Mouse (Mus musculus) megakaryocyte, embryonic 14.5 days (primary cell): ENCODE data around the gene Auh. TPM values are rescaled to one million over a fixed set of nuclear protein-coding genes. Genes with fewer than 3 reads are reported as not detected.

Experiments used
- H3K27me3 ChIP-seq: replicated peaks from 2 replicates; pipeline ENCODE3; 2012; ENCODE audit warnings: inconsistent platforms
- H3K36me3 ChIP-seq: replicated peaks from 2 replicates; pipeline ENCODE3; 2012; ENCODE audit warnings: low read length, inconsistent platforms, mixed read lengths
- H3K4me1 ChIP-seq: 2 replicates; pipeline ENCODE4 v1.6.1; 2012; ENCODE audit warnings: inconsistent platforms
- H3K4me3 ChIP-seq: replicated peaks from 2 replicates; pipeline ENCODE3; 2012; ENCODE audit warnings: moderate library complexity, mild to moderate bottlenecking, inconsistent platforms
- H3K9me3 ChIP-seq: 2 replicates; pipeline ENCODE4 v1.6.1; 2012; ENCODE audit warnings: inconsistent platforms
- FLI1 ChIP-seq: IDR thresholded peaks from 2 replicates; pipeline ENCODE4 v1.6.1; 2012; ENCODE audit warnings: low read length, inconsistent platforms, mixed read lengths
- GATA1 ChIP-seq: IDR thresholded peaks from 3 replicates; pipeline ENCODE4 v1.6.1; 2012; ENCODE audit warnings: mixed read lengths, low read length, inconsistent platforms, borderline replicate concordance
- polyA plus RNA-seq: library from polyadenylated mRNA; stranded (reverse); fragments of >175 nt; gene quantifications from 2 replicates; pipeline ENCODE4 v1.2.3, GENCODE M21; 2012; ENCODE audit warnings: low replicate concordance; ENCODE audit not compliant: insufficient read depth

Auh gene
- polyA plus RNA-seq, 1 experiment, result 30.9 TPM

- TF ChIP-seq GATA1, result no peak
- Histone ChIP-seq H3K36me3 (peaks cover 31% of the 10 kb centered on the region), H3K27me3 (peaks cover 7% of the 10 kb centered on the region), H3K4me3 (no peak overlapping the region), H3K4me1 (no peaks in the 10 kb centered on the region), H3K9me3 (0 out of 2 replicates have a peak, but pooled peaks cover 9% of the 10 kb centered on the region)
Measured at GRCm38 (mm10) chr13:52962922-52963321, 33.4 kb upstream of the Auh start.

- Histone ChIP-seq H3K4me3 (no peak overlapping the region), H3K4me1 (no peaks in the 10 kb centered on the region), H3K27me3 (peaks cover 7% of the 10 kb centered on the region), H3K36me3 (peaks cover 25% of the 10 kb centered on the region), H3K9me3 (0 out of 2 replicates have a peak, but pooled peaks cover 3% of the 10 kb centered on the region)
- TF ChIP-seq FLI1, result no peak
- no peak for TF ChIP-seq GATA1
Measured at GRCm38 (mm10) chr13:52962361-52962760, 32.9 kb upstream of the Auh start.

GRCm38 (mm10) chr13:52953779-52954553, 24.5 kb upstream of the Auh start:
- Histone ChIP-seq H3K4me3 (no peak overlapping the region), H3K27me3 (peaks cover 22% of the 10 kb centered on the region)
- TF ChIP-seq GATA1 (no peak), FLI1 (no peak)

GRCm38 (mm10) chr13:52949211-52949610, 19.7 kb upstream of the Auh start:
- Histone ChIP-seq H3K4me1 (peaks cover 4% of the 10 kb centered on the region; the same call in 1 of the 2 replicates), H3K27me3 (peaks cover 15% of the 10 kb centered on the region), H3K36me3 (no peaks in the 10 kb centered on the region), H3K9me3 (peaks cover 34% of the 10 kb centered on the region), H3K4me3 (no peak overlapping the region)
- TF ChIP-seq FLI1 (no peak), GATA1 (no peak)

More at GRCm38 (mm10) chr13:52953779-52954553, 24.5 kb upstream of the Auh start:
- H3K4me1 ChIP-seq, result no peaks in the 10 kb centered on the region
- peaks cover 41% of the 10 kb centered on the region for H3K9me3 ChIP-seq
- no peaks in the 10 kb centered on the region for H3K36me3 ChIP-seq

GRCm38 (mm10) chr13:52947545-52947944, 18.1 kb upstream of the Auh start:
- Histone ChIP-seq H3K36me3 (no peaks in the 10 kb centered on the region), H3K4me1 (peaks cover 19% of the 10 kb centered on the region), H3K27me3 (peaks cover 10% of the 10 kb centered on the region), H3K9me3 (peaks cover 17% of the 10 kb centered on the region), H3K4me3 (no peak overlapping the region)
- TF ChIP-seq FLI1 (no peak), GATA1 (no peak)

GRCm38 (mm10) chr13:52945769-52946168, 16.3 kb upstream of the Auh start:
- no peaks in the 10 kb centered on the region for H3K36me3 ChIP-seq
- H3K4me1 ChIP-seq, result peaks cover 19% of the 10 kb centered on the region
- H3K4me3 ChIP-seq, result no peak overlapping the region
- peaks cover 15% of the 10 kb centered on the region for H3K9me3 ChIP-seq
- TF ChIP-seq GATA1 (no peak), FLI1 (no peak)
- peaks cover 10% of the 10 kb centered on the region for H3K27me3 ChIP-seq

GRCm38 (mm10) chr13:52944116-52944515, 14.6 kb upstream of the Auh start:
- TF ChIP-seq GATA1 (no peak), FLI1 (no peak)
- H3K4me3 ChIP-seq, result no peak overlapping the region
- H3K27me3 ChIP-seq, result peaks cover 8% of the 10 kb centered on the region
- H3K36me3 ChIP-seq, result no peaks in the 10 kb centered on the region
- peaks cover 19% of the 10 kb centered on the region for H3K4me1 ChIP-seq
- peaks cover 15% of the 10 kb centered on the region for H3K9me3 ChIP-seq

GRCm38 (mm10) chr13:52942876-52943388, 13.5 kb upstream of the Auh start:
- peaks cover 9% of the 10 kb centered on the region for H3K9me3 ChIP-seq
- no peaks in the 10 kb centered on the region for H3K36me3 ChIP-seq
- H3K27me3 ChIP-seq, result peaks cover 12% of the 10 kb centered on the region
- TF ChIP-seq FLI1 (no peak), GATA1 (no peak)
- H3K4me3 ChIP-seq, result no peak overlapping the region
- peaks cover 19% of the 10 kb centered on the region for H3K4me1 ChIP-seq

- Histone ChIP-seq H3K4me3 (no peak overlapping the region), H3K9me3 (peaks cover 5% of the 10 kb centered on the region; the same call in 1 of the 2 replicates), H3K4me1 (peaks cover 19% of the 10 kb centered on the region), H3K27me3 (peaks cover 13% of the 10 kb centered on the region), H3K36me3 (no peaks in the 10 kb centered on the region)
- no peak for TF ChIP-seq GATA1
- TF ChIP-seq FLI1, result no peak
Measured at GRCm38 (mm10) chr13:52940956-52941355, 11.5 kb upstream of the Auh start.

GRCm38 (mm10) chr13:52930582-52930981, 1.1 kb upstream of the Auh start:
- H3K4me1 ChIP-seq, result peaks cover 50% of the 10 kb centered on the region

More at GRCm38 (mm10) chr13:52930582-52930981, 1.1 kb upstream of the Auh start:
- H3K27me3 ChIP-seq, result peaks cover 23% of the 10 kb centered on the region
- peaks cover 17% of the 10 kb centered on the region for H3K36me3 ChIP-seq
- H3K4me3 ChIP-seq, result no peak overlapping the region
- TF ChIP-seq FLI1 (no peak), GATA1 (no peak)
- no peaks in the 10 kb centered on the region for H3K9me3 ChIP-seq
